Mouse (Mus musculus) myocyte (in vitro differentiated cells): ENCODE measurements around the gene Tspan5. TPM values are rescaled to one million over a fixed set of nuclear protein-coding genes. Genes with fewer than 3 reads are reported as not detected.

Experiments used
- H3K27me3 ChIP-seq: one replicate; pipeline ENCODE4 v1.6.1; 2011; ENCODE audit not compliant: control insufficient read depth, insufficient read depth, insufficient read length
- H3K36me3 ChIP-seq: one replicate; pipeline ENCODE4 v1.6.1; 2011; ENCODE audit not compliant: control insufficient read depth, insufficient read depth
- H3K4me2 ChIP-seq: one replicate; pipeline ENCODE4 v1.6.1; 2011; ENCODE audit warnings: low read depth, control low read depth
- H3K4me3 ChIP-seq: one replicate; pipeline ENCODE4 v1.5.1; 2011; ENCODE audit warnings: mild to moderate bottlenecking, control low read depth, moderate library complexity
- H3K79me2 ChIP-seq: one replicate; pipeline ENCODE4 v1.6.1; 2011; ENCODE audit not compliant: control insufficient read depth, insufficient read depth
- H3ac ChIP-seq: one replicate; pipeline ENCODE4 v1.6.1; 2011; ENCODE audit not compliant: control insufficient read depth, insufficient read length
- CEBPB ChIP-seq: IDR thresholded peaks from 2 replicates; pipeline ENCODE4 v1.6.1; 2011; ENCODE audit warnings: mild to moderate bottlenecking, moderate library complexity; ENCODE audit not compliant: poor library complexity, insufficient read depth, severe bottlenecking
- E2F4 ChIP-seq: IDR thresholded peaks from one replicate; pipeline ENCODE4 v1.6.1; 2011; ENCODE audit warnings: mild to moderate bottlenecking, control low read depth, moderate library complexity; ENCODE audit not compliant: insufficient read depth
- MAX ChIP-seq: IDR thresholded peaks from one replicate; pipeline ENCODE4 v1.6.1; 2011; ENCODE audit warnings: low read depth, mild to moderate bottlenecking, control low read depth
- MYOD1 ChIP-seq, 3 experiments: IDR thresholded peaks; one replicate each; pipeline ENCODE4 v1.6.1; 2011; ENCODE audit warnings: control low read depth in 2 of 3, low read depth in 2 of 3, mild to moderate bottlenecking in 2 of 3, moderate library complexity in 1 of 3; ENCODE audit not compliant: insufficient read length in 2 of 3, control insufficient read depth in 1 of 3
- MYOG ChIP-seq, 3 experiments: IDR thresholded peaks; one replicate each; pipeline ENCODE4 v1.6.1; 2011; ENCODE audit warnings: control low read depth in 2 of 3, low read depth in 2 of 3, mild to moderate bottlenecking in 2 of 3; ENCODE audit not compliant: insufficient read length in 2 of 3, control insufficient read depth in 1 of 3, insufficient read depth in 1 of 3
- POLR2A ChIP-seq: IDR thresholded peaks from one replicate; pipeline ENCODE4 v1.6.1; 2011; ENCODE audit warnings: low read depth, mild to moderate bottlenecking, control low read depth, moderate library complexity; ENCODE audit not compliant: insufficient read length
- POLR2AphosphoS2 ChIP-seq: IDR thresholded peaks from one replicate; pipeline ENCODE4 v1.6.1; 2011; ENCODE audit warnings: low read depth, control low read depth; ENCODE audit not compliant: insufficient read length
- REST ChIP-seq: IDR thresholded peaks from one replicate; pipeline ENCODE4 v1.6.1; 2011; ENCODE audit warnings: mild to moderate bottlenecking, control low read depth, moderate library complexity; ENCODE audit not compliant: insufficient read depth, insufficient read length
- SRF ChIP-seq: IDR thresholded peaks from one replicate; pipeline ENCODE4 v1.6.1; 2011; ENCODE audit warnings: low read depth; ENCODE audit not compliant: control insufficient read depth, insufficient read length
- TCF12 ChIP-seq: IDR thresholded peaks from one replicate; pipeline ENCODE4 v1.6.1; 2011; ENCODE audit warnings: mild to moderate bottlenecking, control low read depth; ENCODE audit not compliant: poor library complexity, insufficient read depth, severe bottlenecking
- TCF3 ChIP-seq: IDR thresholded peaks from one replicate; pipeline ENCODE4 v1.6.1; 2011; ENCODE audit warnings: low read depth, control low read depth; ENCODE audit not compliant: insufficient read length
- USF1 ChIP-seq: IDR thresholded peaks from one replicate; pipeline ENCODE4 v1.6.1; 2011; ENCODE audit warnings: low read depth, mild to moderate bottlenecking, control low read depth, moderate library complexity
- polyA plus RNA-seq: library from polyadenylated mRNA; unstranded; fragments of >200 nt; fragmentation: generic; extraction: Trizol; gene quantifications from one replicate; pipeline ENCODE4 v1.2.1, GENCODE M21; 2012; ENCODE audit warnings: missing spikeins

The Tspan5 gene
- polyA plus RNA-seq, 1 experiment = 16.9 TPM

- Histone ChIP-seq H3K36me3 (no peaks in the 10 kb centered on the region), H3K4me2 (no peak overlapping the region), H3ac (no peak overlapping the region), H3K79me2 (no peaks in the 10 kb centered on the region), H3K4me3 (no peak overlapping the region), H3K27me3 (no peaks in the 10 kb centered on the region)
- TF ChIP-seq MAX (no peak), CEBPB (no peak), MYOD1 (IDR thresholded peaks at IDR 0.05; ENCODE audit: control insufficient read depth in 1 of 3, insufficient read length in 2 of 3, low read depth in 2 of 3) (no peak)
Observed at GRCm38 (mm10) chr3:138728840-138729239, 13.2 kb upstream of the Tspan5 start.

GRCm38 (mm10) chr3:138730812-138731211 lies 11.2 kb upstream of the Tspan5 start:
- no peaks in the 10 kb centered on the region for H3K79me2 ChIP-seq
- H3K27me3 ChIP-seq = no peaks in the 10 kb centered on the region
- H3K4me2 ChIP-seq = no peak overlapping the region
- H3K4me3 ChIP-seq = no peak overlapping the region
- peak in 2 of 3 experiments; percentile 62 to 81 for TF ChIP-seq MYOD1 (IDR thresholded peaks at IDR 0.05; ENCODE audit: control insufficient read depth in 1 of 3, insufficient read length in 2 of 3, low read depth in 2 of 3)
- TF ChIP-seq USF1 = no peak
- no peak overlapping the region for H3ac ChIP-seq
- H3K36me3 ChIP-seq = no peaks in the 10 kb centered on the region

- no peak overlapping the region for H3K4me3 ChIP-seq
- no peak for TF ChIP-seq MYOG (IDR thresholded peaks at IDR 0.05; ENCODE audit: control insufficient read depth in 1 of 3, insufficient read depth in 1 of 3, insufficient read length in 2 of 3, low read depth in 2 of 3)
- no peak for TF ChIP-seq USF1
- no peak for TF ChIP-seq MAX
- TF ChIP-seq POLR2A = no peak
- no peak for TF ChIP-seq REST
- TF ChIP-seq E2F4 = no peak
- no peak for TF ChIP-seq CEBPB
- no peak overlapping the region for H3K4me2 ChIP-seq
- H3K79me2 ChIP-seq = no peaks in the 10 kb centered on the region
- no peaks in the 10 kb centered on the region for H3K27me3 ChIP-seq
- H3K36me3 ChIP-seq = no peaks in the 10 kb centered on the region
- H3ac ChIP-seq = no peak overlapping the region
Observed at GRCm38 (mm10) chr3:138735760-138736159, 6.2 kb upstream of the Tspan5 start.

DNA sequence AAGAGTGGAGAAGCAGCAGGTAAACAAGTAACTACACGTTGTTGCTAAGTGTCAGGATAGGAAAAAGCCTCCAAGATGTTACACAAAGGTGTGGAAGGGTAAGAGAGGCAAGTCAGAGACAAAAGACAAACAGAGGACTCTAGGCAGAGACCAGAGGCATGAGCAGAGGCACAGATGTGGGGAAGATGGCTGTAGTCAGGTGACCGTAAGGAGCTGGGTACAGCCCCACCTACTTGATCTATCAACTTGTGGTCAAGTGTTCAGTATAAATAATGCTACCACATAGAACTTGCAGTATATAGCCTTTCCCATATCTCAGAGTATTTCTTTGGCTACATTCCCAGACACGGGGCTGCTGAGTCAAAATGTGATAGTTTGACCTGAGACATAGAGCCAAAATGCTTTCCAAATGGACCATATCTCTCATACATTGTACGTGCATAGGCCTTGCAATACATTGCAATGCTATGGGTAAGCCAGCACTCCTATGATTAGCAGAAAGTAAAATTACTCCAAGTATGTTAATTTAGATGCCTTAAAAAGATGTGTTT lies 2.8 kb upstream of the Tspan5 start:
- no peaks in the 10 kb centered on the region for H3K36me3 ChIP-seq
- no peak for TF ChIP-seq REST
- TF ChIP-seq USF1 = no peak
- no peak for TF ChIP-seq E2F4
- TF ChIP-seq MAX = no peak
- no peak for TF ChIP-seq SRF
- TF ChIP-seq MYOD1 (IDR thresholded peaks at IDR 0.05; ENCODE audit: control insufficient read depth in 1 of 3, insufficient read length in 2 of 3, low read depth in 2 of 3) = no peak
- no peak for TF ChIP-seq MYOG (IDR thresholded peaks at IDR 0.05; ENCODE audit: control insufficient read depth in 1 of 3, insufficient read depth in 1 of 3, insufficient read length in 2 of 3, low read depth in 2 of 3)
- TF ChIP-seq POLR2AphosphoS2 = no peak
- no peak for TF ChIP-seq TCF12
- TF ChIP-seq POLR2A = no peak
- TF ChIP-seq TCF3 = no peak
- TF ChIP-seq CEBPB = no peak
- H3K4me3 ChIP-seq = no peak overlapping the region
- H3K27me3 ChIP-seq = no peaks in the 10 kb centered on the region
- H3K79me2 ChIP-seq = peaks cover 12% of the 10 kb centered on the region
- no peak overlapping the region for H3K4me2 ChIP-seq
- H3ac ChIP-seq = no peak overlapping the region

DNA sequence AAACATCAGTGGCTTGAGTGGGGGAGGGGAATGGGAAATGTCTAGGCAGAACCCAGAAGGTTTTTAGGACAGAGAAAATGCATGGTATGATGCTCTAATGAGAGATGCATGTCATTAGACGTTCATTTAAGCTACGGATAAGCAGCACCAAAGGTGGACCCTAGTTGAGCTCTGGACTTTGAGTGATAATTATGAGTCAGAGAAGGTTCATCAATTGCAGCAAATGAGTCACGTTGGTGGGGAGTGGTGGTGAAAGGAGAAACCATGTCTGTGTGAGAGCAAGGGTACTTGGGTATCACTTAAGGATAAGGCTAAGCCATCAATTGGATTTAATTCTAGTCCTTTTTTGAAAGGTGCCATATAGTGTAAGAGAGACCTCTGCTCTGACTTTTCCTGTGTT lies 1.7 kb upstream of the Tspan5 start:
- TF ChIP-seq POLR2AphosphoS2 (no peak), TCF3 (no peak), MYOD1 (IDR thresholded peaks at IDR 0.05; ENCODE audit: control insufficient read depth in 1 of 3, insufficient read length in 2 of 3, low read depth in 2 of 3) (no peak), MAX (no peak), POLR2A (no peak), TCF12 (no peak), SRF (no peak), USF1 (no peak), REST (no peak), MYOG (IDR thresholded peaks at IDR 0.05; ENCODE audit: control insufficient read depth in 1 of 3, insufficient read depth in 1 of 3, insufficient read length in 2 of 3, low read depth in 2 of 3) (no peak), E2F4 (no peak), CEBPB (no peak)
- H3K4me2 ChIP-seq = no peak overlapping the region
- no peak overlapping the region for H3K4me3 ChIP-seq
- no peak overlapping the region for H3ac ChIP-seq
- H3K36me3 ChIP-seq = no peaks in the 10 kb centered on the region
- no peaks in the 10 kb centered on the region for H3K27me3 ChIP-seq
- H3K79me2 ChIP-seq = peaks cover 20% of the 10 kb centered on the region
